ENCODE assay signal across 19 mouse cellular contexts in the genomic region with DNA sequence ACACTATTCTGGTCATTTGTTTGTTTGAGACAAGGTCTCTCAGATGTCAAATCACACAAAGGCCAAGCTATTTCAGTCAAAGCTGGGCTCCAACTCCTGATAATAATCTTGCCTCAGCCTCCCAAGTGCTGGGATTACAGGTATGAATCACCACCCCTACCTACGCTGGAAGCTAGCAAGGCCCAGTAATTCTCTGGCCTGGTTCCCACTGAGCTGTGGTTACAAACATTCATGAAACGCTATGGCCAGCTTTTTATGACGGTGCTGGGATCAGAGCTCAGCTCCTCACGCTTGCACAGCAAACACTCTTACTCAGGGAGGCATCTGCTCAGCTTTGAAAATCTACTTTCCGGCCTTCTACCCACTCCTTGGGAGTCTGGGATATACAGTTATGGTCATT.
"Had no signal": no experiment of that assay in that cellular context is flagged by ENCODE, and none has a peak within 500 bp of the region (broad histone marks: within the 10 kb centered on the region; RNA-seq: fewer than 3 reads in every experiment).

No protein-coding gene starts in this region.

- H3K4me3 ChIP-seq: intestine, embryonic 15.5 days; left cerebral cortex, adult 2 months; limb, embryonic 12.5 days; limb, embryonic 15.5 days; liver, embryonic 13.5 days; stomach, embryonic 15.5 days had no signal

- ATAC-seq: intestine, embryonic 15.5 days had no signal

- H3K36me3 ChIP-seq: intestine, embryonic 15.5 days; limb, embryonic 12.5 days; liver, embryonic 13.5 days; stomach, embryonic 15.5 days had no signal

- H3K4me2 ChIP-seq: intestine, embryonic 15.5 days; limb, embryonic 12.5 days; limb, embryonic 15.5 days; liver, embryonic 13.5 days; midbrain, embryonic 11.5 days; stomach, embryonic 15.5 days had no signal

- DNase-seq: kidney, adult 11 months; kidney, postnatal 25 days; layer of hippocampus, postnatal 36 days; liver, embryonic 13.5 days; lung, adult 2 months; lung, postnatal 14 days; lung, postnatal 4 days; midbrain, embryonic 14.5 days; right cerebral cortex, adult 18-20 months; right cerebral cortex, postnatal 14 days; right cerebral cortex, postnatal 4 days; thymus, postnatal 25 days had no signal

- H3K27me3 ChIP-seq: intestine, embryonic 15.5 days; limb, embryonic 12.5 days; limb, embryonic 15.5 days; liver, embryonic 13.5 days; stomach, embryonic 15.5 days had no signal

- H3K9ac ChIP-seq: intestine, embryonic 15.5 days; limb, embryonic 12.5 days; limb, embryonic 15.5 days; liver, embryonic 13.5 days; stomach, embryonic 15.5 days had no signal

- H3K9me3 ChIP-seq: intestine, embryonic 15.5 days; limb, embryonic 12.5 days; limb, embryonic 15.5 days; liver, embryonic 13.5 days; stomach, embryonic 15.5 days had no signal

- H3K27ac ChIP-seq: intestine, embryonic 15.5 days; kidney, postnatal 0 days; left cerebral cortex, adult 2 months; limb, embryonic 12.5 days; limb, embryonic 15.5 days; liver, embryonic 13.5 days; stomach, embryonic 15.5 days had no signal

- H3K4me1 ChIP-seq: intestine, embryonic 15.5 days; limb, embryonic 12.5 days; limb, embryonic 15.5 days; stomach, embryonic 15.5 days had no signal
